Mouse (Mus musculus): ENCODE data around the gene Shank3. TPM values are rescaled to one million over a fixed set of nuclear protein-coding genes. Genes with fewer than 3 reads are reported as not detected.

The Shank3 gene
- polyA plus RNA-seq, 1 experiment, result 0.08 TPM

DNA sequence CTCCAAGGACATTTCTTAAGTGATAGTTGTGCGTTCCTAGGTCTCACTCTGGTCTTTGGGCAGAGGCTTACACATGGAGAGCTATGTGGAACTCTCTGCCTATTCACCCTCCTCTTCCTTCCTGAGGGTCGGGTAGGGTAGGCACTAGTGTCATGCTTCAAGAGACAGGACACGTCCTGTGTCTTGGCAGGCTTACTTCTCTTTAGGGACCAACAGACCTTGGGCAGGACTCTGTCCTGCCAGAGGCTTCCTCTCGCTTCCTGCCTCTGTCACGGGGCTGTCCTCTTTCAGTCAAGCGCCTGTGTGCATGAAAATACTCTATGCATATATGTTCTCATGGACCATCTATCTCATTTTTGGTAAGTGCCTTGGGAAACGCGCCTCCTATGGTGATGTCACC is 8.3 kb downstream of the Shank3 start:
- Histone ChIP-seq H3K27me3 (ENCODE audit: control insufficient read depth) (no peaks in the 10 kb centered on the region), H3K4me3 (replicated peaks) (no peak overlapping the region), H3K4me1 (ENCODE audit: control insufficient read depth) (peaks cover 19% of the 10 kb centered on the region), H3K9me3 (ENCODE audit: control insufficient read depth, low read length) (no peaks in the 10 kb centered on the region), H3K36me3 (ENCODE audit: control insufficient read depth) (no peaks in the 10 kb centered on the region)
- TF ChIP-seq TAL1 (IDR thresholded peaks at IDR 0.05; ENCODE audit: low read length), result no peak
- TF ChIP-seq GATA1 (IDR thresholded peaks at IDR 0.05; ENCODE audit: low read length), result no peak

DNA sequence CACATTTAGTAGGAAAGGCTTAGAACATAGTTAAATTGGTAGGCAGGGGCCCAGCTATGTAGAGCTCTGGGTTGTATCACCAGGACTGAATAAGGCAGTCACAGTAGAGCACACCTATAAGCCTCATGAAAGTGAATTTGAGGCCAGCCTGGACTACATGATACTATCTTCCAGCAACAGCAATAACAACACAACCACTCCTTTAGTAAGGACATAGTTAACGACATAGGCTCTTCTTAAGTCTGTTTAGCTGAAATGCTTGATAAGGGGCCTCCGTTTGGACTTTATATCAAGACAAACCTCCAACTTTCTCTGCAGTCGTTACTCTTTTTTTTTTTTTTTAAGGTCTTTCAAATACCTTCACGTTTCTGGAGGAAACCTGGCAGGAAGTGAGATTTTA is 13.3 kb downstream of the Shank3 start:
- no peaks in the 10 kb centered on the region for H3K36me3 ChIP-seq (ENCODE audit: control insufficient read depth)
- H3K4me3 ChIP-seq (replicated peaks), result no peak overlapping the region
- H3K4me1 ChIP-seq (ENCODE audit: control insufficient read depth), result peaks cover 25% of the 10 kb centered on the region
- no peak for TF ChIP-seq GATA1 (IDR thresholded peaks at IDR 0.05; ENCODE audit: low read length)
- TF ChIP-seq TAL1 (IDR thresholded peaks at IDR 0.05; ENCODE audit: low read length), result no peak
- H3K9me3 ChIP-seq (ENCODE audit: control insufficient read depth, low read length), result no peaks in the 10 kb centered on the region
- no peaks in the 10 kb centered on the region for H3K27me3 ChIP-seq (ENCODE audit: control insufficient read depth)

DNA sequence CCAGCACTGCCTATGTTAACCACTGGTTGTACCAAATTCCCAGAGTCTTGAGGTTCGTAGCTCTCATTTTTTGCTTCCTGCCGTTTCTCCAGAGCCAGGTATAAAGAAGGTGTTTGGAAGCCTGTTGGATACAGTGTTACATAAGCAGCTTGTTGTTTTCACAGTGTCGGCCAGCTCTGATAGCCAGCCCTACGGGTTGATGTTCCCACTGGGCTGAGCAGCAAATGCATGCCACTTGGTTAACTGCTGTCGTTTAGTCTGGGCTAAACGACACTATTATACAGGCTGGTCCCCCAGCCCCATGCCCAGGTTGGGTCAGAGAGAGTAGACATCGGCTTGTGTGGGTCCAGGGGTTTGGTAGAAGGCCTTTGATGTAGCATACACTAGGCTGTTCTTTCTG is 22.5 kb downstream of the Shank3 start:
- peaks cover 8% of the 10 kb centered on the region; the same call in 1 of the 2 replicates for H3K27me3 ChIP-seq (ENCODE audit: control insufficient read depth)
- TF ChIP-seq GATA1 (IDR thresholded peaks at IDR 0.05; ENCODE audit: low read length) (no peak), TAL1 (IDR thresholded peaks at IDR 0.05; ENCODE audit: low read length) (no peak)
- H3K9me3 ChIP-seq (ENCODE audit: control insufficient read depth, low read length), result no peaks in the 10 kb centered on the region
- H3K4me1 ChIP-seq (ENCODE audit: control insufficient read depth), result no peaks in the 10 kb centered on the region
- no peaks in the 10 kb centered on the region; the same call in 1 of the 2 replicates for H3K36me3 ChIP-seq (ENCODE audit: control insufficient read depth)
- H3K4me3 ChIP-seq (replicated peaks), result no peak overlapping the region

DNA sequence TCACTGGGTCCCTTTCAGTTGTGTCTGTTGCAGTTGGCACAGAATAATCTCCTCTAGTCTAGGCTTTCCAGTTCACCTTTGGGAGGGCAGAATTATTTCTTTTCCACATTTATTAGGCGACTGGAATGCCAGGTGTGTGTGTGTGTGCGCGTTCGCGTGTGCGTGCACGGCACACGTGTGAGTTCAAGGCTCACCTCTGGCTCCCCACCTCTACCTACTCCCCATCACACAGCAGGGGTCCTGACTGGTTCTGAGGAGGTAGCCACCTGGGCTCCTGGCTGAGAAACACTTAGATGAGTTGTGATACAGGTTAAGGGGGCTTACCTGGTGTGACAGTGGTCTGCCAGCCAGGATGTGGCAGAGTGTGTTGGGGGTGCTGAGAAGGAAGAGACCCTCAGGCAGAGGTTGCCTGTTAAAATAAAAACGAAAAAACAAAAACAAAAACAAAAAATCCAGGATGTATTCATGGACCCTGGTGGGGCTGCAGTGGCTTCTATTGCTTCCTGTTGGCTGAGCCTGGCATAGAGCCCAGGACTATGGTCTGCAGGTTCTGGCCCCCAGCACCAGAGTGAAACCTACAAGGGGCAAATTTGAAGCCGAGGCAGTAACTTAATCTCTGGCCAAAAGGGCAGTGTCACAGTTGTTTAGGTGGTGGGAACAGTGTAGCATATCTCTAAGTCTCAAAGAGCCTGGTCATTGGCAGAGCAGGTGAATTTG is 23.3 kb downstream of the Shank3 start:
- peaks cover 8% of the 10 kb centered on the region; the same call in 1 of the 2 replicates for H3K27me3 ChIP-seq (ENCODE audit: control insufficient read depth)
- H3K4me3 ChIP-seq (replicated peaks), result no peak overlapping the region
- H3K9me3 ChIP-seq (ENCODE audit: control insufficient read depth, low read length), result no peaks in the 10 kb centered on the region
- no peaks in the 10 kb centered on the region for H3K4me1 ChIP-seq (ENCODE audit: control insufficient read depth)
- TF ChIP-seq TAL1 (IDR thresholded peaks at IDR 0.05; ENCODE audit: low read length) (no peak), GATA1 (IDR thresholded peaks at IDR 0.05; ENCODE audit: low read length) (no peak)
- H3K36me3 ChIP-seq (ENCODE audit: control insufficient read depth), result no peaks in the 10 kb centered on the region; the same call in 1 of the 2 replicates

DNA sequence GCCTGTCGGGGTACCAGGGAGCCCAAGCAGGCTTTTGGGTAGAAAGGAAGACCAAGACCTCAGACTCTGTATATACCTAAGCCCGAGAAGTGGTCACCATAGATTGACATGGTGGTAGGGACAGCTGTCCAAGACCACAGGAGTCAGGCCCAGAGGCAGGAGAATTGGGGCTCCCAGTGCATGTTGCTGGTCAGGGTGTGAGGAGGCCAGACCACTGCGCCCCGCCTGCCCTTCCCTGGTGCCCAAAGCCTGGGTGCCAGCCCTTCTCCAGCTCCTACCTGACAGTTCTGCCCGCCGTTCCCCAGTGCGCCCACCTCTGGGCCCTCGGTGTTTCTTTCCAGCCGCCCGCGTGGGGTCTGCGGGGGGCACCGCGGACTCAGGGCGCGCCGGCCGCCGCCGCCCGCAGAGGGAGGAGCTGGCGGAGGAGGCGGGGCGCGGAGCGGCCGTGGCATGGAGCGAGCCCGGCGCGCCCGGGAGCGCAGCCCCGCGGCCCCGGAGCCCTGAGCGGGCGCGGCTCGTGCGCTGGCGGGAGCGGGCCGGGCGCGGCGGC is 23.9 kb downstream of the Shank3 start:
- TF ChIP-seq TAL1 (IDR thresholded peaks at IDR 0.05; ENCODE audit: low read length) (no peak), GATA1 (IDR thresholded peaks at IDR 0.05; ENCODE audit: low read length) (no peak)
- no peaks in the 10 kb centered on the region for H3K9me3 ChIP-seq (ENCODE audit: control insufficient read depth, low read length)

DNA sequence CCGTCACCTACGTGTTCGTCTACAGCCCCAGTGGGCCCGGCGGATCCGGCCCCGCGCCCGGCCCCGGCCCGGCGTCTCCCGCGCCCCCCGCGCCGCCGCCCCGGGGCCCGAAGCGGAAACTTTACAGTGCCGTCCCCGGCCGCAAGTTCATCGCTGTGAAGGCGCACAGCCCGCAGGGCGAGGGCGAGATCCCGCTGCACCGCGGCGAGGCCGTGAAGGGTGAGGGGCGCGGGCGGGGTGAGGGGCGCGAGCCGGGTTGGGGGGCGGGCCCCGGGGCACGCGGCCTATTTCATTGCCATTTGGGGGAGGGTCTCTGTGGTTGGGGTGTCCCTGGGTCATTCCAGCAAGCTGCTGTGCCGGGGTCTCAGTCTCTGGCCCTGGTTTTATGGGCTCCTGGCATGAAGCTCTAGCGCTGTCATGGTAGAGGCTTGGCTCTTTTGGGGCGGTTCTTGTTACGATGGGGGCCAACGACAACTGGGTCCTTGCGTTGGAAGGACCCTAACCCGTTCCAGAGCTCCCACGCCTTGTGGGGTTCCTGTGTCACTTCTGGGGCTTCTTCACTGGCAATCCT is 24.7 kb downstream of the Shank3 start:
- Histone ChIP-seq H3K36me3 (ENCODE audit: control insufficient read depth) (no peaks in the 10 kb centered on the region; the same call in 1 of the 2 replicates), H3K9me3 (ENCODE audit: control insufficient read depth, low read length) (no peaks in the 10 kb centered on the region), H3K4me3 (replicated peaks) (no peak overlapping the region), H3K4me1 (ENCODE audit: control insufficient read depth) (no peaks in the 10 kb centered on the region), H3K27me3 (ENCODE audit: control insufficient read depth) (peaks cover 8% of the 10 kb centered on the region; the same call in 1 of the 2 replicates)
- TF ChIP-seq TAL1 (IDR thresholded peaks at IDR 0.05; ENCODE audit: low read length), result no peak
- no peak for TF ChIP-seq GATA1 (IDR thresholded peaks at IDR 0.05; ENCODE audit: low read length)

More for the DNA sequence above, 23.9 kb downstream of the Shank3 start:
- H3K27me3 ChIP-seq (ENCODE audit: control insufficient read depth), result peaks cover 8% of the 10 kb centered on the region; the same call in 1 of the 2 replicates
- peak overlapping the region; percentile 7 for H3K4me3 ChIP-seq (replicated peaks)
- no peaks in the 10 kb centered on the region; the same call in 1 of the 2 replicates for H3K36me3 ChIP-seq (ENCODE audit: control insufficient read depth)
- no peaks in the 10 kb centered on the region for H3K4me1 ChIP-seq (ENCODE audit: control insufficient read depth)

DNA sequence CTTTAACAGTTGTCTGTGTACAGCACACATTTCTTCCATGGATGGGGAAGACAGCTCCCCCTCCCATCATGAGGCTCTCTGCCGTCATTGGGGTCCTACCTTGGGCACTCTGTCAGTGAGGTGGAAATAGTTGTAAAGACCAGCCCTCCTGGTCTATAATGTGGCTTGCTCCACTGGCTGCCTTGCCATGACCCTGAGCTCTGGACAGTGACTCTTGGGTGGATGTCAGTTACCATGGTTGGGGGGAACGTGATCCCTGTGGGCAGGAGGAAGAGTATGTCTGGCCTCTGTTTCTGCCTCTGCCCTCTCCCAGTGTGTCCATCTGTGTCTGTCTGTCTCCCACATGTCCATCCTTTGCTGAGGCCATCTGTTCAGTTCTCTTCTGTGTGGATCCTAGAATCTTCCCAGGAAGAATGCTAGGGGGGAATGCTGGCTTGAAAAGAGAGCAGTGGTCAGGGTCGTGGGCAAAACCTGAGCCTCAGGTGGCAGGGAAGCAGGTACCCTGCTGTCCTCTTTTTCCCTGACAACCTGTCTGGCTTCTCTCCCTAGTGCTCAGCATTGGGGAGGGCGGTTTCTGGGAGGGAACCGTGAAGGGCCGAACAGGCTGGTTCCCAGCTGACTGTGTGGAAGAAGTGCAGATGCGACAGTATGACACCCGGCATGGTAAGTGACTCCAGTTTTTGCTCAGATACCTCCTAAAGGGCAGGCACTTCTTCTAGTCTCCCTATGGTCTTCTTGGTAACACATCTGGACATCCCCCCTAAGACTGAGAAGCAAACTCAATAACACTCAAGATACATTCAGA is 25.4 kb downstream of the Shank3 start:
- Histone ChIP-seq H3K9me3 (ENCODE audit: control insufficient read depth, low read length) (no peaks in the 10 kb centered on the region), H3K4me1 (ENCODE audit: control insufficient read depth) (no peaks in the 10 kb centered on the region), H3K36me3 (ENCODE audit: control insufficient read depth) (no peaks in the 10 kb centered on the region; the same call in 1 of the 2 replicates), H3K4me3 (replicated peaks) (no peak overlapping the region), H3K27me3 (ENCODE audit: control insufficient read depth) (peaks cover 8% of the 10 kb centered on the region; the same call in 1 of the 2 replicates)
- TF ChIP-seq TAL1 (IDR thresholded peaks at IDR 0.05; ENCODE audit: low read length), result no peak
- no peak for TF ChIP-seq GATA1 (IDR thresholded peaks at IDR 0.05; ENCODE audit: low read length)

DNA sequence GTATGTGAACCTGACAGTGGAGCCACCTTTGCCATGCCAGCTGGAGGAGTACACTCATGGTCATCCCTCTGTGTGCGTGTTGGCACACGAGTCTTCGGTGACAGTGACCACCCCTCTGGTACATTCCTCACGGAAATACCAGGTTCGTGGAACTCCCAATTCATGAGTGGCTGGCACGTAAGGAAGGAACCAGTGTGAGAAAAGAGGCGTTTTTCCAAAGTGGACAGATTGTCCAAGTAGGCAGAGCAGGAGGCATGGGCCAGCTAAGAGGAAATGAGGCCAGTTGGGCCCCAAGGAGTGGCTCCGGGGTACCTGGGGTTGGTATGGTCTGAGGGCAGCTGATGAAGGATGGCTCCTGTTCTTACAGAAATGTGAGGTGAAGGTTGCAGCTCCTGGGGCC is 26.0 kb downstream of the Shank3 start:
- H3K9me3 ChIP-seq (ENCODE audit: control insufficient read depth, low read length), result no peaks in the 10 kb centered on the region
- no peak overlapping the region for H3K4me3 ChIP-seq (replicated peaks)
- H3K36me3 ChIP-seq (ENCODE audit: control insufficient read depth), result no peaks in the 10 kb centered on the region; the same call in 1 of the 2 replicates
- peaks cover 8% of the 10 kb centered on the region; the same call in 1 of the 2 replicates for H3K27me3 ChIP-seq (ENCODE audit: control insufficient read depth)
- no peak for TF ChIP-seq TAL1 (IDR thresholded peaks at IDR 0.05; ENCODE audit: low read length)
- TF ChIP-seq GATA1 (IDR thresholded peaks at IDR 0.05; ENCODE audit: low read length), result no peak
- H3K4me1 ChIP-seq (ENCODE audit: control insufficient read depth), result no peaks in the 10 kb centered on the region

Measured in erythroblast, embryonic 14.5 days (primary cell).